Mouse (Mus musculus) MEL (cell line): Measurements from ENCODE around the gene Arl15.

Source experiments
- GABPA ChIP-seq: IDR thresholded peaks from 2 replicates; pipeline ENCODE4 v1.6.1; 2012; ENCODE audit warnings: low read depth, mild to moderate bottlenecking, inconsistent platforms, low read length, improper control_type of control experiment, moderate library complexity
- POLR2A ChIP-seq, 2 experiments: IDR thresholded peaks; 2 replicates each; pipeline ENCODE4 v1.6.1; 2011 to 2012; ENCODE audit warnings: low read length in 2 of 2, mild to moderate bottlenecking in 2 of 2, control low read depth in 1 of 2, improper control_type of control experiment in 1 of 2, low read depth in 1 of 2, moderate library complexity in 1 of 2; ENCODE audit not compliant: control insufficient read depth in 1 of 2, insufficient read depth in 1 of 2, poor library complexity in 1 of 2
- USF2 ChIP-seq, 2 experiments: IDR thresholded peaks; 2 replicates each; pipeline ENCODE4 v1.6.1; 2011 to 2012; ENCODE audit warnings: improper control_type of control experiment in 2 of 2, low read length in 2 of 2, borderline replicate concordance in 1 of 2, inconsistent platforms in 1 of 2, low read depth in 1 of 2, mild to moderate bottlenecking in 1 of 2; ENCODE audit not compliant: insufficient read depth in 1 of 2

- no peak for TF ChIP-seq POLR2A (IDR thresholded peaks at IDR 0.05; ENCODE audit: control insufficient read depth in 1 of 2, insufficient read depth in 1 of 2, low read depth in 1 of 2, low read length in 2 of 2, poor library complexity in 1 of 2)
- TF ChIP-seq GABPA, result no peak
- TF ChIP-seq USF2 (IDR thresholded peaks at IDR 0.05; ENCODE audit: borderline replicate concordance in 1 of 2, insufficient read depth in 1 of 2, low read depth in 1 of 2, low read length in 2 of 2), result no peak
Measured at GRCm38 (mm10) chr13:114143247-114143646, 348.9 kb downstream of the Arl15 start.
